Mouse (Mus musculus): ENCODE results near the gene Bpifb2. TPM values are rescaled to one million over a fixed set of nuclear protein-coding genes. Genes with fewer than 3 reads are reported as not detected.
A peak's percentile ranks its signal among the peaks of the same experiment; 100 is the strongest.

The Bpifb2 gene
- polyA plus RNA-seq, 1 experiment from 2014 or later: not detected

- WGBS: 37% methylated on average over 5 of the region's 5 CpGs
- Histone ChIP-seq H3K4me1 (replicated peaks; ENCODE audit: control insufficient read depth, insufficient read depth, low read length) (peaks cover 3% of the 10 kb centered on the region; the same call in 1 of the 2 replicates), H3K4me2 (ENCODE audit: low read length) (no peak overlapping the region), H3K9me3 (ENCODE audit: control insufficient read depth, low read length) (no peaks in the 10 kb centered on the region), H3K27ac (ENCODE audit: low read length) (no peak overlapping the region), H3K36me3 (ENCODE audit: control insufficient read depth, insufficient read depth) (no peaks in the 10 kb centered on the region), H3K27me3 (replicated peaks; ENCODE audit: control insufficient read depth, insufficient read depth, low read length) (no peaks in the 10 kb centered on the region), H3K9ac (replicated peaks; ENCODE audit: low read depth, low read length) (no peak overlapping the region), H3K4me3 (replicated peaks; ENCODE audit: low read length) (no peak overlapping the region)
- no peak for ATAC-seq
Measured at GRCm38 (mm10) chr2:153914151-153914550, 39.3 kb downstream of the Bpifb2 start.

- Histone ChIP-seq H3K4me2 (ENCODE audit: low read length) (no peak within 1 kb of the TSS), H3K27me3 (replicated peaks; ENCODE audit: control insufficient read depth, insufficient read depth, low read length) (no peaks in the 10 kb centered on the region), H3K27ac (ENCODE audit: low read length) (no peak within 1 kb of the TSS), H3K4me3 (replicated peaks; ENCODE audit: low read length) (no peak within 1 kb of the TSS), H3K4me1 (replicated peaks; ENCODE audit: control insufficient read depth, insufficient read depth, low read length) (peaks cover 3% of the 10 kb centered on the region; the same call in 1 of the 2 replicates), H3K9me3 (ENCODE audit: control insufficient read depth, low read length) (no peaks in the 10 kb centered on the region), H3K9ac (replicated peaks; ENCODE audit: low read depth, low read length) (no peak within 1 kb of the TSS), H3K36me3 (ENCODE audit: control insufficient read depth, insufficient read depth) (no peaks in the 10 kb centered on the region)
- WGBS: 48% methylated on average over 8 of the region's 8 CpGs
- no peak for ATAC-seq
Measured at GRCm38 (mm10) chr2:153917930-153918329, 43.1 kb downstream of the Bpifb2 start, which contains the start of gene Bpifb3. TSS of gene Bpifb3 (plus strand) at chr2:153918230.

DNA sequence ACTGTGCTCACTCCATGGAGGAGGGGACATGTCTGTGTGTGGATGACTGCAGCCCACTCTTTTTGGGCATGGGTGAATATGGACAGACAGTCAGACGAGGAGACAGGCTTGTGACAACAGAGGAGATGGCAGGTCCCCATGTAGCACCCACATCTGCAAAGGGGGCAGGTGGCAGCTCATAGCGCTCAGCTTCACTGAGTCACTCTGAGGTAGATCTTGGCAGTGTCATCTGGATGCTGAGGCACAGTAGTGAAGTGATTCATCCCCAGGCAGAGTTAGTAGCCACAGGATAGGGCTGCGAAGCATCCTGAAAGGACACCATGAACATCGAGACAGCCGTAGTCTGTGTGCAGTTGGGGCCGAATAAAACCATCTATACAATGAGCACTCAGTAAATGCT is 46.4 kb downstream of the Bpifb2 start:
- no peak overlapping the region for H3K27ac ChIP-seq (ENCODE audit: low read length)
- H3K4me3 ChIP-seq (replicated peaks; ENCODE audit: low read length): no peak overlapping the region
- ATAC-seq: no peak
- H3K9me3 ChIP-seq (ENCODE audit: control insufficient read depth, low read length): no peaks in the 10 kb centered on the region
- no peaks in the 10 kb centered on the region for H3K4me1 ChIP-seq (replicated peaks; ENCODE audit: control insufficient read depth, insufficient read depth, low read length)
- H3K27me3 ChIP-seq (replicated peaks; ENCODE audit: control insufficient read depth, insufficient read depth, low read length): no peaks in the 10 kb centered on the region
- H3K9ac ChIP-seq (replicated peaks; ENCODE audit: low read depth, low read length): no peak overlapping the region
- H3K4me2 ChIP-seq (ENCODE audit: low read length): no peak overlapping the region
- no peaks in the 10 kb centered on the region for H3K36me3 ChIP-seq (ENCODE audit: control insufficient read depth, insufficient read depth)
- 84% methylated on average over 6 of the region's 6 CpGs for WGBS

GRCm38 (mm10) chr2:153929871-153930413 is 55.1 kb downstream of the Bpifb2 start:
- ATAC-seq: no peak
- WGBS: 40% methylated on average over 3 of the region's 3 CpGs
- H3K36me3 ChIP-seq (ENCODE audit: control insufficient read depth, insufficient read depth): no peaks in the 10 kb centered on the region

GRCm38 (mm10) chr2:153931125-153931524 is 56.3 kb downstream of the Bpifb2 start:
- 46% methylated on average over 6 of the region's 6 CpGs for WGBS
- ATAC-seq: peak; percentile 64; the same call in 1 of the 2 replicates
- Histone ChIP-seq H3K4me1 (replicated peaks; ENCODE audit: control insufficient read depth, insufficient read depth, low read length) (no peaks in the 10 kb centered on the region), H3K4me2 (ENCODE audit: low read length) (no peak overlapping the region), H3K27me3 (replicated peaks; ENCODE audit: control insufficient read depth, insufficient read depth, low read length) (no peaks in the 10 kb centered on the region), H3K9ac (replicated peaks; ENCODE audit: low read depth, low read length) (no peak overlapping the region), H3K4me3 (replicated peaks; ENCODE audit: low read length) (no peak overlapping the region), H3K27ac (ENCODE audit: low read length) (no peak overlapping the region), H3K9me3 (ENCODE audit: control insufficient read depth, low read length) (no peaks in the 10 kb centered on the region), H3K36me3 (ENCODE audit: control insufficient read depth, insufficient read depth) (no peaks in the 10 kb centered on the region)

More at GRCm38 (mm10) chr2:153929871-153930413, 55.1 kb downstream of the Bpifb2 start:
- Histone ChIP-seq H3K9me3 (ENCODE audit: control insufficient read depth, low read length) (no peaks in the 10 kb centered on the region), H3K4me3 (replicated peaks; ENCODE audit: low read length) (no peak overlapping the region), H3K4me2 (ENCODE audit: low read length) (no peak overlapping the region), H3K27me3 (replicated peaks; ENCODE audit: control insufficient read depth, insufficient read depth, low read length) (no peaks in the 10 kb centered on the region), H3K4me1 (replicated peaks; ENCODE audit: control insufficient read depth, insufficient read depth, low read length) (no peaks in the 10 kb centered on the region), H3K27ac (ENCODE audit: low read length) (no peak overlapping the region), H3K9ac (replicated peaks; ENCODE audit: low read depth, low read length) (no peak overlapping the region)

GRCm38 (mm10) chr2:153933311-153933710 is 58.5 kb downstream of the Bpifb2 start:
- Histone ChIP-seq H3K4me3 (replicated peaks; ENCODE audit: low read length) (no peak overlapping the region), H3K4me2 (ENCODE audit: low read length) (no peak overlapping the region), H3K9me3 (ENCODE audit: control insufficient read depth, low read length) (no peaks in the 10 kb centered on the region), H3K9ac (replicated peaks; ENCODE audit: low read depth, low read length) (no peak overlapping the region), H3K27ac (ENCODE audit: low read length) (no peak overlapping the region), H3K4me1 (replicated peaks; ENCODE audit: control insufficient read depth, insufficient read depth, low read length) (no peaks in the 10 kb centered on the region), H3K27me3 (replicated peaks; ENCODE audit: control insufficient read depth, insufficient read depth, low read length) (no peaks in the 10 kb centered on the region), H3K36me3 (ENCODE audit: control insufficient read depth, insufficient read depth) (no peaks in the 10 kb centered on the region)
- WGBS: 67% methylated on average over 6 of the region's 6 CpGs
- no peak for ATAC-seq

DNA sequence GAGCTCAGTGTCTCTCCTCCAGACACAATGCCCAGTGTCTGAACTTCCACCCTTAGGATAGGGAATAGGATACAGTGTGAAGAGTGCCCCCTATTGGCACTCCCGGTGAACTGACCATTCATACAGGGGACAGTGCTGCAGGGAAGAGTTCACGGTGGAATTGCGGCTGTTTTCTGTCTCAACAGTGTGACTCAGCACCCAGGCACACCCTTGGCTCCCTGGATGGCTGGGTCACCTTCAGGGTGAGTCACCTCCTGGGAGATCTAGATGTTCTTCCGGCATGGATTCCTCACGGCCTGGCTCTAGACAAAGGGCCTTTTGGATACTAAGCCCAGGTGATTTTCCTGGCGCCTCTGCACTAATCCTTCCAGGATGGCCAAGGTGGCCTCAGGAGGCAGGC is 60.5 kb downstream of the Bpifb2 start:
- 92% methylated on average over 6 of the region's 6 CpGs for WGBS
- no peak overlapping the region for H3K27ac ChIP-seq (ENCODE audit: low read length)
- ATAC-seq: no peak

DNA sequence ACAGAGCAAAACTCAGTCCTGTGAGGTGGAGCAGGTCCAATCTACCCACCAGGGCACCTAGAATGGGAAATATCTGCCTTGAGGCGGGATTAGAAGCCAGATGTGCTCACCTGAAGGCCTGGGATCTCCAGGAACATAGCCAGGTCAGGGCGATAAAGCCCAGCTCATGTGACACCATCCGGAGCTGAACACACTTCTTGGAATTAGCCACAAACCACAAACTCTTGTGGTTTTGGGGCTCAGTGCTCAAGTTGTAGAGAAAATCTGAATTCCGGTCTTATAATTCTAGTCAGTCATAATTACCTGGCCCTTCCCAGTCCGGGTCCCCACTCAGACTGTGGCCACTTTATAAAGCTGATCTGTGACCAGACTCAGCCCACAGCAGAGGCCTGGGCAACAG is 63.0 kb downstream of the Bpifb2 start, which contains the start of gene Bpifb4:
TSS of gene Bpifb4 (plus strand) at position 370 of the 400 bp plus-strand sequence.
- H3K27me3 ChIP-seq (replicated peaks; ENCODE audit: control insufficient read depth, insufficient read depth, low read length): no peaks in the 10 kb centered on the region
- ATAC-seq: no peak
- H3K9me3 ChIP-seq (ENCODE audit: control insufficient read depth, low read length): no peaks in the 10 kb centered on the region
- no peaks in the 10 kb centered on the region for H3K4me1 ChIP-seq (replicated peaks; ENCODE audit: control insufficient read depth, insufficient read depth, low read length)
- H3K36me3 ChIP-seq (ENCODE audit: control insufficient read depth, insufficient read depth): no peaks in the 10 kb centered on the region
- no peak within 1 kb of the TSS for H3K9ac ChIP-seq (replicated peaks; ENCODE audit: low read depth, low read length)
- no peak within 1 kb of the TSS for H3K4me3 ChIP-seq (replicated peaks; ENCODE audit: low read length)
- 88% methylated on average over 5 of the region's 5 CpGs for WGBS
- H3K4me2 ChIP-seq (ENCODE audit: low read length): no peak within 1 kb of the TSS
- no peak within 1 kb of the TSS for H3K27ac ChIP-seq (ENCODE audit: low read length)

More for the DNA sequence above, 60.5 kb downstream of the Bpifb2 start:
- Histone ChIP-seq H3K9me3 (ENCODE audit: control insufficient read depth, low read length) (no peaks in the 10 kb centered on the region), H3K4me3 (replicated peaks; ENCODE audit: low read length) (no peak overlapping the region), H3K36me3 (ENCODE audit: control insufficient read depth, insufficient read depth) (no peaks in the 10 kb centered on the region), H3K9ac (replicated peaks; ENCODE audit: low read depth, low read length) (no peak overlapping the region), H3K27me3 (replicated peaks; ENCODE audit: control insufficient read depth, insufficient read depth, low read length) (no peaks in the 10 kb centered on the region), H3K4me1 (replicated peaks; ENCODE audit: control insufficient read depth, insufficient read depth, low read length) (no peaks in the 10 kb centered on the region), H3K4me2 (ENCODE audit: low read length) (no peak overlapping the region)

- Histone ChIP-seq H3K4me2 (ENCODE audit: low read length) (no peak overlapping the region), H3K4me1 (replicated peaks; ENCODE audit: control insufficient read depth, insufficient read depth, low read length) (no peaks in the 10 kb centered on the region), H3K36me3 (ENCODE audit: control insufficient read depth, insufficient read depth) (no peaks in the 10 kb centered on the region), H3K27me3 (replicated peaks; ENCODE audit: control insufficient read depth, insufficient read depth, low read length) (no peaks in the 10 kb centered on the region), H3K9ac (replicated peaks; ENCODE audit: low read depth, low read length) (no peak overlapping the region), H3K27ac (ENCODE audit: low read length) (no peak overlapping the region), H3K4me3 (replicated peaks; ENCODE audit: low read length) (no peak overlapping the region), H3K9me3 (ENCODE audit: control insufficient read depth, low read length) (no peaks in the 10 kb centered on the region)
- ATAC-seq: no peak
- 43% methylated on average over 3 of the region's 3 CpGs for WGBS
Measured at GRCm38 (mm10) chr2:153943537-153943936, 68.7 kb downstream of the Bpifb2 start.

GRCm38 (mm10) chr2:153944567-153944966 is 69.7 kb downstream of the Bpifb2 start:
- H3K4me2 ChIP-seq (ENCODE audit: low read length): no peak overlapping the region
- no peak overlapping the region for H3K27ac ChIP-seq (ENCODE audit: low read length)
- H3K4me3 ChIP-seq (replicated peaks; ENCODE audit: low read length): no peak overlapping the region
- ATAC-seq: no peak
- WGBS: 93% methylated on average over 8 of the region's 8 CpGs
- H3K36me3 ChIP-seq (ENCODE audit: control insufficient read depth, insufficient read depth): no peaks in the 10 kb centered on the region
- H3K9me3 ChIP-seq (ENCODE audit: control insufficient read depth, low read length): no peaks in the 10 kb centered on the region
- H3K9ac ChIP-seq (replicated peaks; ENCODE audit: low read depth, low read length): no peak overlapping the region
- H3K4me1 ChIP-seq (replicated peaks; ENCODE audit: control insufficient read depth, insufficient read depth, low read length): no peaks in the 10 kb centered on the region
- H3K27me3 ChIP-seq (replicated peaks; ENCODE audit: control insufficient read depth, insufficient read depth, low read length): no peaks in the 10 kb centered on the region
